In genomic region chr9:54139191-54139590, GRCm38 (mm10) we compare ENCODE assay signal across 18 mouse cellular contexts.
"Had no signal": no experiment of that assay in that cellular context is flagged by ENCODE, and none has a peak within 500 bp of the region (broad histone marks: within the 10 kb centered on the region; RNA-seq: fewer than 3 reads in every experiment).

No protein-coding gene starts in this region.

- H3K27ac ChIP-seq: midbrain, embryonic 10.5 days; midbrain, embryonic 12.5 days; neural tube, embryonic 13.5 days; neural tube, embryonic 15.5 days had no signal

- ATAC-seq: midbrain, embryonic 16.5 days had no signal

- DNase-seq: lung, embryonic 14.5 days; lung, postnatal 10 days; lung, postnatal 4 days; midbrain, embryonic 14.5 days; retina, postnatal 1 day; right cerebral cortex, adult 18-20 months; right cerebral cortex, postnatal 25 days; right cerebral cortex, postnatal 4 days; spleen, adult 18-20 months; thymus, adult 18-20 months; thymus, postnatal 14 days; thymus, postnatal 36 days had no signal

- H3K9me3 ChIP-seq: midbrain, embryonic 10.5 days; midbrain, embryonic 12.5 days; neural tube, embryonic 13.5 days; neural tube, embryonic 15.5 days had no signal

- H3K4me1 ChIP-seq: midbrain, embryonic 10.5 days; midbrain, embryonic 12.5 days; neural tube, embryonic 13.5 days; neural tube, embryonic 15.5 days had no signal

- H3K27me3 ChIP-seq: midbrain, embryonic 12.5 days; neural tube, embryonic 13.5 days; neural tube, embryonic 15.5 days had no signal

- H3K4me3 ChIP-seq: midbrain, embryonic 10.5 days; midbrain, embryonic 12.5 days; myocyte; neural tube, embryonic 13.5 days; neural tube, embryonic 15.5 days had no signal

- H3K36me3 ChIP-seq: midbrain, embryonic 10.5 days; midbrain, embryonic 12.5 days; neural tube, embryonic 13.5 days; neural tube, embryonic 15.5 days had no signal

- H3K9ac ChIP-seq: lung, embryonic 14.5 days; midbrain, embryonic 12.5 days; neural tube, embryonic 13.5 days; neural tube, embryonic 15.5 days had no signal

- H3K4me2 ChIP-seq: lung, embryonic 14.5 days; midbrain, embryonic 12.5 days; neural tube, embryonic 13.5 days; neural tube, embryonic 15.5 days had no signal
